Mouse (Mus musculus) central nervous system, embryonic 18 days (tissue): ENCODE data around the gene Muc3a. TPM values are rescaled to one million over a fixed set of nuclear protein-coding genes. Genes with fewer than 3 reads are reported as not detected.

ENCODE experiments used
- polyA plus RNA-seq: library from polyadenylated mRNA; depleted of rRNA; stranded (reverse); fragments of >200 nt; gene quantifications from 2 replicates; pipeline ENCODE4 v1.2.3, GENCODE M21; 2012; rRNA removed

Muc3a gene
- polyA plus RNA-seq, result 2.2 and 2.3 TPM in 2 replicates

GRCm38 (mm10) chr5:137212289-137212688, at the start of gene Muc3a:
Gene Muc3a (minus strand): TSS chr5:137212389.

Other genes starting within 250 kb of the Muc3a start
- gene Cldn15, start 245.8 kb downstream of the Muc3a start, polyA plus RNA-seq, result 0.35 and 0.51 TPM in 2 replicates
- 66.9 and 71.5 TPM in 2 replicates for gene Plod3, start 225.4 kb downstream of the Muc3a start, polyA plus RNA-seq
- 119 and 122 TPM in 2 replicates for gene Znhit1, start 224.4 kb downstream of the Muc3a start, polyA plus RNA-seq
- 29.9 and 31.7 TPM in 2 replicates for gene Vgf, start 186.0 kb downstream of the Muc3a start, polyA plus RNA-seq
- gene Ap1s1, start 166.3 kb downstream of the Muc3a start, polyA plus RNA-seq, result 222 and 227 TPM in 2 replicates
- gene Serpine1, start 140.1 kb downstream of the Muc3a start, polyA plus RNA-seq, result 2.3 and 5.1 TPM in 2 replicates
- 1.0 and 1.1 TPM in 2 replicates for gene Trim56, start 96.2 kb downstream of the Muc3a start, polyA plus RNA-seq
- not detected in 2 replicates for gene Muc3, start 63.1 kb downstream of the Muc3a start, polyA plus RNA-seq
- gene Ache, start 75.1 kb upstream of the Muc3a start, polyA plus RNA-seq, result 47.9 and 50.7 TPM in 2 replicates
- gene Ufsp1, start 82.2 kb upstream of the Muc3a start, polyA plus RNA-seq, result 14.0 and 15.7 TPM in 2 replicates
- 185 and 194 TPM in 2 replicates for gene Srrt, start 95.3 kb upstream of the Muc3a start, polyA plus RNA-seq
- gene Trip6, start 102.0 kb upstream of the Muc3a start, polyA plus RNA-seq, result 14.2 and 15.1 TPM in 2 replicates
- 31.4 and 33.2 TPM in 2 replicates for gene Slc12a9, start 121.2 kb upstream of the Muc3a start, polyA plus RNA-seq
- gene Ephb4, start 137.7 kb upstream of the Muc3a start, polyA plus RNA-seq, result 8.0 and 9.6 TPM in 2 replicates